Mouse (Mus musculus) small intestine, adult 2 months (tissue): Measurements from ENCODE around the gene Mgll.

Experiments
- CTCF ChIP-seq: fragments of 200-500 bp; IDR thresholded peaks from 2 replicates; pipeline ENCODE4 v1.5.1; 2012; ENCODE audit warnings: low read depth, mild to moderate bottlenecking, control low read depth, inconsistent platforms, low read length, moderate library complexity, mixed read lengths; ENCODE audit not compliant: insufficient replicate concordance, insufficient read length; ENCODE audit errors: extremely low read depth
- POLR2A ChIP-seq: fragments of 200-500 bp; IDR thresholded peaks from 2 replicates; pipeline ENCODE4 v1.6.1; 2012; ENCODE audit warnings: low read depth, mild to moderate bottlenecking, control low read depth, inconsistent platforms, low read length, moderate library complexity

DNA sequence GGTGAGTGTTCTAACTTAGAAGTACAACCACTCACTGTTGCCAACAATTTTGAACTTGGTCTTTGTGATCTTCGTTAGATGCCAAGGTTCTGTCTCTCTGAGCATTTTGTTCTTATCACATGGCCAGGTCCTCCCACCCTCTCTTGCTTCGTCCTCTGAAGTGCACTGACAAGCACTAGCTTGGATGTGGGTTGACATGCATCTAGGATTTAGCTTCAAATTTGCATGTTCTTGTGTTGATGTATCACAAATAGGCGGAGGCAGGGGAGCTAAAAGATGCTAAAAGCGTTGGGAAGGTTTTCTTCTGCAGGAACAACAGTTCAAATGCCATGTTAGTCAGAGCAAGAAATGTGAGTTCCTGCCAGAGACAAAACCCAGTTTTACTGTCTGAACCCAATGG, 12.1 kb upstream of the Mgll start:
- no peak for TF ChIP-seq POLR2A
- TF ChIP-seq CTCF = no peak
